Mouse (Mus musculus) E14TG2a.4 (cell line): ENCODE measurements around the gene Ireb2.

Source experiments
- CTCF ChIP-seq: conservative IDR thresholded peaks from 2 replicates; pipeline ENCODE4 v1.5.1; 2014; ENCODE audit warnings: low read length
- POU5F1 ChIP-seq: IDR thresholded peaks from 2 replicates; pipeline ENCODE4 v1.6.1; 2014; ENCODE audit warnings: low read length, borderline replicate concordance

DNA sequence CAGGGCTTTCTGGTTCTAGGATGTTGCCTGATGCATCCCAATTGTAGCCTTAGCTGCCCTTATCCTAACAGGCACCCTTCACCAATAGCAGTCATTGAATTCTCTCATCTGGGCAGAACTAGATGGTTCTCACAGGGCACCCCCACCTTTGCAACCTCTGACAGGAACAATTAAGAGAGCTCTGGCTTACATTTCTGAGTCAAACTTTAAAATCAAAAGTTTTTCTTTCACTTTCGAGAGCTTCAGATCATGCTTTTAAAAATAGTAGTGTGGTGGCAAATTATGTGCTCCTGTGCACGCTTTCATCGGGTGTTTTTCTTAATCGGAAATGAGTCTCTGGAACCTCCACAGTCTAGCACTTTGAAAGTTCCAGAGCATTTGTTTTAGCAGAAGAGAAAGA lies 97.5 kb downstream of the Ireb2 start:
- TF ChIP-seq CTCF (no peak), POU5F1 (no peak)
